Mouse (Mus musculus) cerebellum, adult 11-12 months (tissue): Measurements from ENCODE around the gene Eif5a2.

Experiments used
- DNase-seq: peaks from one replicate; pipeline ENCODE4 v3.0.0; 2022

Eif5a2 gene

GRCm38 (mm10) chr3:28814361-28814760 is 33.3 kb downstream of the Eif5a2 start:
- DNase-seq, result no peak

GRCm38 (mm10) chr3:28816010-28816540 is 35.0 kb downstream of the Eif5a2 start:
- DNase-seq, result no peak

- no peak for DNase-seq
These were observed 45.2 kb downstream of the Eif5a2 start for GRCm38 (mm10) chr3:28826272-28826671.

- DNase-seq, result no peak
These were observed 46.5 kb downstream of the Eif5a2 start for GRCm38 (mm10) chr3:28827605-28828004.

- no peak for DNase-seq
These were observed 48.4 kb downstream of the Eif5a2 start for GRCm38 (mm10) chr3:28829454-28829853.

GRCm38 (mm10) chr3:28836796-28837371 is 55.8 kb downstream of the Eif5a2 start:
- DNase-seq, result no peak

- DNase-seq, result no peak
These were observed 61.0 kb downstream of the Eif5a2 start for GRCm38 (mm10) chr3:28841886-28842649.

GRCm38 (mm10) chr3:28843231-28843630 is 62.2 kb downstream of the Eif5a2 start:
- no peak for DNase-seq

- DNase-seq, result no peak
These were observed 66.0 kb downstream of the Eif5a2 start for GRCm38 (mm10) chr3:28847115-28847514.
